Mouse (Mus musculus) heart, postnatal 4 days (tissue): ENCODE results near the gene Wasf2. TPM values are rescaled to one million over a fixed set of nuclear protein-coding genes. Genes with fewer than 3 reads are reported as not detected.

Experiments used
- DNase-seq: peaks from one replicate; pipeline ENCODE4 v3.0.0; 2021
- total RNA-seq, 2 experiments: library from RNA; stranded (reverse); gene quantifications; 2 replicates each; pipeline ENCODE4 v1.2.3; 2021

The Wasf2 gene
- total RNA-seq, 2 experiments from 2014 or later, result 141 to 149 TPM

DNA sequence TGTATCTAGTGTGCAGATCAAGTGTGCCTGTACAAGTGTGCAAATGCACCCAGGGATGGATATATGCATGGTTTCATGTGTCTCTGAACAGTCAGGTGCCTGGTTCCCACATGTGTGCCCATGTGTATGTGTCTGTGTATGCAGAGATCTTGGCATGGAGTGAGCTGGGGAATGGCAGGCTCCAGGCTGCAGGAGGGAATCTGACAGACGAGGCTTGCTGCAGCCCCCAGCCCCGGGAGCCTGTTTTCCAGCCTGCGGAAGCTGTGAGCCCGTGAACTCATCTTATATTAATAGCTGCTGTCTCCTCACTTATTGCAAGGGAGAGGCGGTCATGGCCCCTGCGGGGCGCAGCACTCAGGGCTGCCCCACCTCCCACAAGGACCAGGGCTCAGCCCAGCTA, 74.1 kb downstream of the Wasf2 start:
- DNase-seq, result no peak

DNA sequence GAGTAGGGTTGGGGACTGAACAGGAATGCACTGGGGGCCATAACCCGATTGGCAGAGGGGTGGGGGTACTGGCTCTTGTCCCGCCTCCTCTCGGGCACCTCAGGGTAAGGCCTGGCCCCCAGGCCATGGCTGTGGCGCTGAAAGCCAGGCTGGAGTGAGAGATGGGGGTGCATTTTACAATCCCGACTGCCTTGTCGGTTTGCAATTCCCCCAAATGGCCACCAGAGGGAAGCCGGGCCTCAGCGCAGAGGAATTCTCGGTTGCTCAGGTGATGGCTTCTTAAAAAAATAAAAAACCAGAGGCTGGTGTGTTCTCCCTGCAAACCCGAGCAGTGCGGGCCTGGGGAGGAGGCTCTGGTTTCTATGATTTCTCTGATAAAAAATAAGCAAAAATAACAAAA, 79.1 kb downstream of the Wasf2 start:
- DNase-seq, result peak; percentile 64

DNA sequence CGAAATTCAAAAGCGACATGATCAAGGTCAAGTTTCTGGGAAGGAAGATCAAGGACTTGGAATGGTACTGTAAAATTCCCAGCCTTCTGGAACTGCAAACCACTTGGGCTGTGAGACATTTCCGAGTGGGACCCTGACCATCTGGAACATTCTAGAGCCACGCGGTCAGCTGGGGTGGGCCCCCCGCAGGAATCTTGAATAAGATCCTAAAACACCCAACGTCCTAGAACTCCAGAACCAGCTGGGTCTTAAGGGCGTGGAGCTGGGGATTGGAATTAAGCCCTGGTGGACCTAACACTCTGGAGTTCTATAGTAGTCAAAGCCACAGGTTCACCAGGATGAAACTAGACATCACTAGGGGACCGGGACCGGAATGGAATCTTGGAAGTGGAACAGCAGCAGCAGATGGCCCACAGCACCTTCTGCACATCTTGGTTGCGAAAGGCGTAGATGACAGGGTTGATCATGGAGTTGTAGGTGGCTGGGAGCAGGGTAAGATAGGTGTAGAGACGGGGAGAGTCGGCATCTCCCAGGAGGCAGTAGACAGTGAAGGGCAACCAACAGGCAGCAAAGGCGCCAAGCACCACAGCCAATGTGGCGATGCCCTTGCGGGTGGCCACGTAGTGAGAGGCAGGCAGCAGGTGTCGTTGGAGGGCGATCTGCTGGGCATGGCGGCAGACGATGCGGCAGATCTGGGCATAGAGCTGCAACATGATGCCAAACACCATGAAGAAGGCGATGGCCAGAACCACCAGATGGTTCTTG, 79.9 kb downstream of the Wasf2 start:
- no peak for DNase-seq

DNA sequence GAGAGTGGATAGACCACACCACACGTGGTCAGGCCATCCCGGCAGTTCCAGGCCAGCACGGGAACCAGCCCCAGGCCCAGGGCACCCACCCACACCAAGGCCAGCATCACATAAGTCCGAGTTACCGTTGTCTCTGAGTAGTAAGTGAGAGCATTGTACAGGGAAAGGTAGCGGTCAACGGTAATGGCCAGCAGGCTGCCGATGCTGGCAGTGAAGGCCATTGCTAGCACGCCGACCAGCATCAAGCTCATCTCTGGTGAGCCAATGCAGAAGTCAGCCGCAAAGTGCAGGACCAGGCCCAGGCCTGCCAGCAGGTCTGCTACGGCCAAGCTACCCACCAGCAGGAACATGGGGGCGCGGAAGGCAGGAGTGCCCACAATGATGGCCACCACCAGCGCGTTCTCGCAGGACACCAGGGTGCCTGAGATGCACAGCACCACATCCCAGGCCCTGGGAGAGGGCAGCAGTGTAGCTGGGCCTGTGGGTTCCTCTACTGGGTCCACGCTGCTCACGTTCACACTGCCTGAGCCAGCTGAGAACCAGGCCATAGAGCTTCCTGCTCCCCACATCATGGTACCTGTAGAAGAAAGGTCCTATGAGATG, 80.6 kb downstream of the Wasf2 start:
- DNase-seq, result no peak

DNA sequence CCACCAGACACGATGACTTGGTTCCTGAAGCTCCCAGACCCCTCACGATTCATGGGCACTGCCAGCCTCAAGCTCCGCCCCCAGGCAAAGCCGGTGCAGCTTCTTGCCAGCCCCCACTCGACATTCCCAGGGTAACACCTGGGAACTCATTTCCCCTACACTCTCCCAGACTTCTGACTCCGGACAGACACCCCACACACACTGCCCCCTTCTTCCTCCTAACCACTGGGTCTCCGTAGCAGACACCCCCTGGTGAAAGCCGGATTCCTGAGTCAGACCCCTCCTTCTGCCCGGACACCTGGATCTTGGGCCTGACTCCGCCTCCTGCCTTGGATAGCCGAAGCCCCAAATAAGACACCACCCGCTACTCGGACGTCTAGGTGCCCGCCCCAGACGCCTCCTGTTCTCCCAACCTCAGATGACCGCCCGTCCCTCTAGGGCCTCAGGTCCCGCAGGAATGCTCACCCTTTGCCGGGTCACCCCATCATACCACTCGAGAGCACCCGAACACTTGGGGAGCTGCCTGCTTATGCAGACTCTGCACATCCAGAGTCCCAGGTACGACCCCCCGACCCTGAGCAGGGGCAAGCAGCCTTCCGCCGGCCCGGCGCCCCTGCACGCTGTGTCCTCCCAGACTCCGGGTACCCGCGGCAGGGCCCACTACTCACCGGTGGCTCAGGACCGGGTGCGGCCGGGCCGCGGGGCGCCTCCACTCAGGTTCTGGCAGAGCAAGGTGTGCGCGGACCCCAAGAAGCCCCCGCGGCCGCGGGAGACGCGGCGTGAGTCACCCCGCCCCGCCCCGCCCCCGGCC, 81.7 kb downstream of the Wasf2 start, which contains the start of the genes Cd164l2 and Gpr3:
TSS of gene Cd164l2 (plus strand) at position 381 of the 811 bp plus-strand sequence.
TSS of gene Gpr3 (minus strand) at position 786 of the 811 bp plus-strand sequence.
- DNase-seq, result no peak

DNA sequence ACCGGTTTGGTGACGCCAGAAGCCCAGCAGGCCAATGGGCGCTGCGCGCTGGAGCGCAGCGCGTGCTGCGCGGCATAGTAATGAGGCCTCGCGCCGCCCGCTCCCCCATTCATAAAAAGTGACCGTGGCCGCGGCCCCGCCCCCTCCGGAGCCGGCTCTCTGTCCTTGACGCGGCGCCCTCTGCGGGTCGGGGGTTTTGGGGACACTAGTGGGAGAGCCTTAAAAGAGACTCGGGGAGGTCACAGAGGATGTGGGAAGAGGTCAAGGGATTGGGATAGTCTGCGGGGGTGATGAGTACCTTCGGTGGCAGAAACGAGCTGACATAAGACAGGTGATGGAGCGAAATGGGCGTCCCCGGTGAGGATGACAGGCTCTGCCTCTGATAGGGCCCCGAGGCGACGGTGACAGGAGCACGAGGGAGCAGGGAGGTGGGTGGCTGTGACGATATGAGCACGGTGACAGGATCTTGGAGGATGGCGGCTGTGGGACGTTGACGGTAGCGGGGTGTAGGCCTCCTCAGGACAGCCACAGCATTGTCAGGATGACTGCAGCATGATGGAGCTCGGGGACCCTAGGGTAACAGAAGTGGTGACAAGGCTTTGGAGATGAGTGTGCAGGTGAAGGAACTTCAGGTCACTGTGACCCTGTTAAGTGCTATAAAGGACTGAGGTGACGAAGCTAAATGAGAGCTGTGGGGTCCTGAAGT, 82.4 kb downstream of the Wasf2 start:
- DNase-seq, result peak; percentile 85

DNA sequence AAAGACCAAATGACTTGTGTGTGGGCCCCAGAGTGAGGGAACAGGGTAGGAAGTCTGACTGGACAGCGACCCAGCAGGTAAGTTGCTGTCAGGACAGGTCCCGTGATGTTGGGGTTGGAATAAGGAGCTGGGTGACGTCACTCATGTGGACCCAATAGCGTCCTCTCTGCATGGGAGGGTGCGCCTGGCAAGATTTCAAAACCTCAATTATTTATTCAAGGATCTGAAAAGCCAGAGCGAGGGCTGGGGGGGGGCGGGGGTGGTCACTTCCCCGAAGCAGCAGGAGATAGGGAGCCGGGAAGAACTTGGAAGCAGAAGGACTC, 82.9 kb downstream of the Wasf2 start:
- no peak for DNase-seq

DNA sequence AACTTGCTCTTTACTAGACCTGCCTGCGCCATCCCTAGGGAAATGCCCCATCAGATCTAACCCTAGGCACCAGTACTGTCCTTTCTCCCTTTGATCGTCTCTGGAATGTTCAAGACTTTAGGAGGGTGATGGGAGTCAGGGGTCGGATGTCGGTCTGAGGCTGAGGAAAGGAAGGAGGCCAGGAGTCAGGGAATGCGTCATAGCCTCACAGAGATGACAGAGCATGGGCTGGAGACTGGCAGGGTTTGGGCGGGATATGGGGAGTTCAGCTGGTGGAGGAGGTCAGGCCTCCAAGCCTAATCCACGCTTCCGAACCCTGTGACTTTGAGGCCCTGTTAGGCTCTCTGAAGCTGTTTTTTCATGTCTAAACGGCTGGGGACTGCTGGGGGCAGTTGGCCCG, 83.4 kb downstream of the Wasf2 start:
- no peak for DNase-seq

DNA sequence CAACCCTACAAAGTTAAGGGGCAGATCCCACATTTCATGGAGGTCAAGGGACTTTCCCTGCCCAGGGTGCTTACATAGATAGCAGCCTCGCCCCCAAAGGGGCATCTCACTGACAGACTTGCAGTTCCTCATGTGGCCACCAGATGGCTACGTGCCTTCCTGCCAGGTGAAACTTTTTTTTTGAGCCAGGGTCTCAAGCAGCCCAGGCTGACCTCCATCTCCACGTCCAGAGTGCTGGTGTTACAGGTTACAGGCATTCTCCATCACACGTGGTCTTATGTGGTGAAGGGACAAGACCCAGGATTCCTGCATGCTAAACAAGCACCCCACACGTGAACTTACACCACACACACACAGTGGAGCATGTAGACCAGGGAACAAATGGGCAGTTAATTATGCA, 87.3 kb downstream of the Wasf2 start:
- peak; percentile 78 for DNase-seq

DNA sequence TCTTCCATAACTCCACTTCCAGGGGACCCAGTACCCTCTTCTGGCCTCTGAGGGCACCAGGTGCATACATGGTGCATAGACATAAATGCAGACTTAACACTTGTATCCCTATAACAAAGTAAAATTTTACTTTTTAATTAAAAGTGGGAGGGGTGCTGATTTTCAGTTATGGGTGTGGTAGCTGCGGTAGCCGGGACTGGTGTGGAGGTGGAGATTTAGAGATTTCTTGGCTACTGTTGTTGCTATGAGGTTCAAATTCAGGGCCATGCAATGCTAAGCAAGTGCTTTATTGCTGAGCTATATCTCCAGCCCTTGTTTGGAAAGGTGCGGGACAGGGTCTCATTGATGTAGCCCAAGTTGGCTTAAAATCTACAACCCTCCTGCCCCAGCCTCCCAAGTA, 88.4 kb downstream of the Wasf2 start:
- no peak for DNase-seq

DNA sequence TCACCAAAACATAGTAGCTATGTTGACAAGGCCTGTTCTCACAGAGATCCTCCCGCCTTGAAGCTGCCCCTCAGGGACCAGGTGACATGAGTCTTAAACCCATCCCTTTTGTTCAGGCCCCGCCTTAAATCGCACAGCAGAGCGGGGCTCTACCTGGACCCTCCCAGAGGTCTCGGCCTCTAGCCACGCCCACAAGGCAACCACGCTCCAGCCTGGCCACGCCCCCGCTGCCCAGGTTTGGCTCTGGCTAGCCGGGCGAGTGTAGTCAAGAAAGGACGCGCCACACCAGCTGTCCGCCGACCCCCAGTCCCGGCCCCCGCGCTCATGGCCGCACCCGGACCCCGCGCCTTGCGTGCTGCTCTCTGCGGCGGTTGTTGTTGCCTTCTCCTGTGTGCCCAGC, 90.4 kb downstream of the Wasf2 start:
- DNase-seq, result no peak

DNA sequence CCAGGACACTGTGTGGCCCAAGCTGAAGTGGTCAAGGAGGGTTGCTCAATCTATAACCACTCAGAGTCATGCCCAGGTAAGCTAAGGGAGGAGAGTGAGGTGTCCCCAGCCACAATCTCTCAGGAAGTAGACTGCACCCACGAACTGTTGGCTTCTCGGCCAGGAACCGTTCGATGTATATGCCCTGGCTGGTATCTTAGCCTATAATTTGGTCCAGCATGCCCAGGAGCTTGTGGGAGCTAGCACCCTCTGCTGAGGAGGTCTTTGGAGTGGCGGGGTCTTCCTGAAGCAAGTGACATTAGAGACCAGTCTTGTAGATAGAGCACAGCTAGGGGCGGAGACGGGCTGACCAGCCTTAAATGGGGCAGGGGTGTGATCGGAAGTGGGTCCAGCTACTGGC, 91.4 kb downstream of the Wasf2 start:
- no peak for DNase-seq

DNA sequence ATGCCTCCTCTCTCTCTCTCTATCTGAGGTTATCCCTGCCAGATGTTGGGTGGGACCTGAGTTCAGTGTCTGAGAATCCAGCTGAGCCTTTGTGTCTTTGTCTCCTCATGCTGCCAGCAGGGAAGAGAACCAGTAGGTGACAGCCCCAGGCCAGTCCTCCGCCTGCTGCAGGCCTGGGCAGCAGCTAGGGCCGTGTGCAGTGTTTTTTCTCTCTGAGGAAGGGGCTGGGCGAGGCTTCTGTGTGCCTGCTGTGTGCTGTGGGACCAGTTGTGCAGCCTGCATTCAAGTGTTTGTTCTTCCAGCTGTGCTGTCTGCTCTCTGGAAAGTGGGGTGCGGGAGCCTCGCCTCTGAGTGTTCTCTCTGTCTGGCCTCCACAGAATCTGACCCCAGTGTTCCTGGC, 93.6 kb downstream of the Wasf2 start:
- DNase-seq, result no peak

DNA sequence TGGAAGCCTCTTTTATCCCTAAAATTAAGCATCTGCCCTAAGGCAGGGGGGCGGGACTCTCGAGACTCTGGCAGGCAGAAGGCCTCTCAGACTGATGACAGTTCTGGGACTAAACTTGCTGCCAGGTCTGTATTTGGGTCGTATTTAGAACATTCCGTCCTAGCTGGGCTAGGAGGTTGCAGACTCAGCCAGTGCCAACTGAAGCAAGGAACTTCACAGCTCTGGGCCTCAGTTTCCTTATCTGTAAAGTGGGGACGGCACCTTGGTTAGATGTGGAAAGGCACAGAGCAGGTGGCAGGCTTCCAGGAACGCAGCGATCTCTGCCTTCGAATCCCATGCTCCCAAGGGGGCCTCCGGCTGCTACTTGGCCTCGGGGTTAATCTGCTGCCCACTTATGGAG, 95.8 kb downstream of the Wasf2 start:
- no peak for DNase-seq

DNA sequence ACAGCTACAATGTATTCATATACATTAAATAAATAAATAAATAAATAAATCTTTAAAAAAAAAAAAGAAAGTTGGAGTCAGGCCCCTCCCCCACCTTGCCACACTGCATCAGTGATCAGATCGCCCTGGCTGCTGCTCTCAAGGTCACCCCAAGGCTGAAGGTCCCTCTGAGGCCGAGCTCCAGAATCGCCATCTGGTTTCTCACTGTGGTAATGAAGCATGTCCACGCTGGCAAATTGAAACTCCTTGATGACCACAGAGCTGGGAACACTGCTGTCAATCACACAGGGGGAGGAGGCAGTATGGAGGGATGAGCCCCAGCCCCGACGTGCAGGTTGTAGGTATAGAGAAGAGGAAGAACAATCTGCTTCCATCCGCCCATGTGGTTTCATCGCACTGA, 97.3 kb downstream of the Wasf2 start:
- DNase-seq, result no peak

DNA sequence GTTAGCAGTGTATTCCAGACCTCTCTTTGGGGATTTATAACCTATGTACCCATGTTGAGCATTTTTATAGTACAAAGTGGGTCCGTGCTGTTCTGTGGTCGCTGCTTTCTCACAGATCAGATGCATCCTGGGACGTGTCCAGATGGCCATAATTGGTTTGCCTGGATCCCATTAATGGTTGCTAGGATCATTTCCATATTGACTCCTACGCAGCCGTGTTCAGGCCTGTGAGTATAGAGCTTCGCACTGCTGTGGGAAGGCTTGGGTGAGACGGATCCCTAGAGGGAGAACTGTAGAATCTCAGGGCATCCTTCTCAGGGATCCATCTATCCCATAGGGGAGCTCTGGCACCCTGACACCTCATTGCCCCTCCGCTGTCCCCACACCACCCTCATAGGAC, 99.3 kb downstream of the Wasf2 start:
- no peak for DNase-seq

DNA sequence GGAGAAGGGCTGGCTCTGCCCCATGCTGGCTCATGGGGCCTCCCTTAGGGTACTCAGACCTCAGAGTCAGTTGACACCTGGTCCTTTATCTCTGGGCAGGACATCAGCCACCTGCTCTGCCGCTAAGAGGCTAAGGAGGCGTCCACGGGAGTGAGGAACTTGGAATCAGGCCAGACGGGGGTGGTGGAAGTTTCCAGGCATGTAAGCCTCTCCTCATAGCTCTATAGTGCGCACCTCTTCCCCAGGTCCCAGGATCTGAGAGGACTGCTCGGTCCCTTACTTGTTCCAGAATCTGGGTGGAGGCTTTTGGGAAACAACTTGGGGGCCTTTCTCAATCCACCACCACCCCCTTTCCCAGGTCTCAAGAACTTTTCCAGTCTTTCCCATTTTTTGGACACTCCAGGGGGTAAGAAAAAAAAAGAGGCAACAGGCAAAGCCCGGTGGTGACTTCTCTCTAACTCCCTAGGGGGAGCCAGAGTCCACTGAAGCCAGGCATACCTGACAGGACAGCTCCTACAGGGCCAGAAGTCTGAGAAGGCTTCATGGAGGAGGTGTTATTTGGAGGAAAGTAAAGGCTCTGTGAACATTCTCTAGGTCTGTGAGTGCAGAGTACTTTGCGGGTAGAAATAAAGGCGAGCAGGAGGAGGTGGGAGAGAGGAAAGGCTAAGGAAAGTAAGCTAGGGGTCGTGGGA, 103.1 kb downstream of the Wasf2 start:
- DNase-seq, result peak; percentile 50

DNA sequence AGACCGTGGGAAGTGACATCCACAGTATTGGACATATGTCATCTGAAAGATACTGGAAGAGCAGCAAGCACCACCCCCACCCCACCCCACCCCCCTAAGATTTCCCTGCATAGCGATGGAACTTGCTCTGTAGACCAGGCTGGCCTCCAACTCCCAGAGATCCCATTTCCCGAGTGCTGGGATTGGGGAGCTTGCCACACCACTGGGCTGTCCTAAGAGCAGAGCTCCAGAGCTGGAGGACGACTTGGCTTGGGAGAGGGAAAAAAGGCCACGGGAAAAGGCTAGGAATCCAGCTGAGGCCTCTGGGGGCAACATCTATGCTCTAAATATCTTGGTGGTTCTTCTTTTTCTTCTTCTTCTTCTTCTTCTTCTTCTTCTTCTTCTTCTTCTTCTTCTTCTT, 104.5 kb downstream of the Wasf2 start:
- no peak for DNase-seq

DNA sequence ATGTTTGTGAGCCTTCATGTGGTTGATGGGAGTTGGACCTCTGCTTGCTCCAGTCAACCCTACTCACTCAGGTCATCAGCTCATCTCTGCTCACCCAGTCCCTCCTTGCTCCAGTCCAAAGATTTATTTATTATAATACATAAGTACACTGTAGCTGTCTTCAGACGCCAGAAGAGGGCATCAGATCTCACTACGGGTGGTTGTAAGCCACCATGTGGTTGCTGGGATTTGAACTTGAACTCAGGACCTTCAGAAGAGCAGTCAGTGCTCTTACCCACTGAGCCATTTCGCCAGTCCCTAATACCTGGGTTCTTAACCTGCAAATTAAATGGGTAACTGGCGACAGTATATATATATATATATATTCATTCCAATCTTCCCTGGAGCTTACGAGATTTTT, 105.1 kb downstream of the Wasf2 start:
- DNase-seq, result no peak

DNA sequence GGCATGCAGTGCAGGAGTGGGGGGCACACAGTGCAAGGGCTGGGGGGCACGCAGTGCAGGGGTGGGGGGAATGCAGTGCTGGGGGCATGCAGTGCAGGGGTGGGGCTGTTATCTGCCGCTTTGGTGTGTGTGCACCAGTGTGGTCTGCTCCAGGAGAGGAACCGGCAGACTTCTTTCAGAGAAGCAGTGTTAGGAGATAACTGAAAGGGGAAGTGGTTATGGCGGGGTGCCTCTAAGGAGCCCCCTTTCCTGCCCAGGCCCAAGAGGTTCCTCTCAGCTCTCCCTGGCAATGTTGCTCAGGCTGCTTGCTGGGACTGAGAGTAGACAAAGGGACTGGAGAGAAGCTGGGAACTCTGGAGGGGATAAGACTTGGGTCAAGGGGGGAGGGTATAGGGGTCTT, 107.6 kb downstream of the Wasf2 start:
- DNase-seq, result no peak

DNA sequence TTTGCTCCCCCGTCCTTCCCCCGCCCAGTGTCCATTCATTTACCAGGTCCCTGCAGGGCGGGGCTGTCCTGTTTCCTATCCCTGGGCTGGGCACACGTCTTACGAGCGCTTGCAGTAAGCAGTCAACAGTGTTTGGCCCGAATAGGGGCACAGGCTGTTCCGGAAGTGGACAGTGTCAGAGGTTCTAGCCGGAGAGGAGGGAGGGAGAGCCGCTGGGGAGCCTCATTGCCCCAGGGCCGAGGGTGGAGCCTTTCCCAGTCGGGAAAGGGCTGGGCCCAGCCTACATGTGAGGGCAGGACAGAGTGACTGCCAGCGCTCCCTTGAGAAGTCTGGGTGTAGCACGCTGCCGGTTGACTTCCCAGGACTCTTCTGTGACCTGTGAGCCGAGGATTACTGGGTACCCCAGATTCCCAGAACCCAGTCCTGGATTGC, 110.2 kb downstream of the Wasf2 start, which contains the start of gene Map3k6:
TSS of gene Map3k6 (plus strand) at position 329 of the 432 bp plus-strand sequence.
- peak; percentile 76 for DNase-seq
